Mouse (Mus musculus): ENCODE measurements at regions not wholly inside any gene's neighbourhood (a gene's known extent, or its start where the extent isn't known, plus 50 kb on each side); places are given as distances from the start of the nearest gene placed in this dataset.

GRCm38 (mm10) chr15:62358338-62359239 lies 1435.8 kb upstream of the A1bg start:
- TF ChIP-seq GATA4 (IDR thresholded peaks at IDR 0.05; ENCODE audit: insufficient replicate concordance, low read length) = no peak

- TF ChIP-seq GATA4 (IDR thresholded peaks at IDR 0.05; ENCODE audit: insufficient replicate concordance, low read length) = no peak
Measured at GRCm38 (mm10) chr15:62353786-62354185, 1431.0 kb upstream of the A1bg start.

- TF ChIP-seq GATA4 (IDR thresholded peaks at IDR 0.05; ENCODE audit: insufficient replicate concordance, low read length) = no peak
Measured at GRCm38 (mm10) chr15:62350862-62351757, 1428.3 kb upstream of the A1bg start.

- no peak for TF ChIP-seq GATA4 (IDR thresholded peaks at IDR 0.05; ENCODE audit: insufficient replicate concordance, low read length)
Measured at GRCm38 (mm10) chr15:62349981-62350380, 1427.2 kb upstream of the A1bg start.

- TF ChIP-seq GATA4 (IDR thresholded peaks at IDR 0.05; ENCODE audit: insufficient replicate concordance, low read length) = no peak
Measured at GRCm38 (mm10) chr15:62348956-62349355, 1426.1 kb upstream of the A1bg start.

GRCm38 (mm10) chr15:62347697-62348096 lies 1424.9 kb upstream of the A1bg start:
- no peak for TF ChIP-seq GATA4 (IDR thresholded peaks at IDR 0.05; ENCODE audit: insufficient replicate concordance, low read length)

GRCm38 (mm10) chr15:62345893-62346292 lies 1423.1 kb upstream of the A1bg start:
- peak; percentile 95 for TF ChIP-seq GATA4 (IDR thresholded peaks at IDR 0.05; ENCODE audit: insufficient replicate concordance, low read length)

GRCm38 (mm10) chr15:62336454-62337284 lies 1413.9 kb upstream of the A1bg start:
- no peak for TF ChIP-seq GATA4 (IDR thresholded peaks at IDR 0.05; ENCODE audit: insufficient replicate concordance, low read length)

- TF ChIP-seq GATA4 (IDR thresholded peaks at IDR 0.05; ENCODE audit: insufficient replicate concordance, low read length) = no peak
Measured at GRCm38 (mm10) chr15:62334256-62335009, 1411.6 kb upstream of the A1bg start.

GRCm38 (mm10) chr15:62332129-62332528 lies 1409.3 kb upstream of the A1bg start:
- peak; percentile 49; the same call in 1 of the 2 replicates for TF ChIP-seq GATA4 (IDR thresholded peaks at IDR 0.05; ENCODE audit: insufficient replicate concordance, low read length)

- TF ChIP-seq GATA4 (IDR thresholded peaks at IDR 0.05; ENCODE audit: insufficient replicate concordance, low read length) = no peak
Measured at GRCm38 (mm10) chr15:62331138-62331800, 1408.5 kb upstream of the A1bg start.

GRCm38 (mm10) chr15:62328920-62329319 lies 1406.1 kb upstream of the A1bg start:
- TF ChIP-seq GATA4 (IDR thresholded peaks at IDR 0.05; ENCODE audit: insufficient replicate concordance, low read length) = no peak

- TF ChIP-seq GATA4 (IDR thresholded peaks at IDR 0.05; ENCODE audit: insufficient replicate concordance, low read length) = peak; percentile 57; the same call in 1 of the 2 replicates
Measured at GRCm38 (mm10) chr15:62328305-62328881, 1405.6 kb upstream of the A1bg start.
